Mouse (Mus musculus): ENCODE measurements around the gene Stk16. TPM values are rescaled to one million over a fixed set of nuclear protein-coding genes. Genes with fewer than 3 reads are reported as not detected.

The Stk16 gene
- polyA plus RNA-seq, 1 experiment from 2014 or later, result 119 TPM

GRCm38 (mm10) chr1:75191258-75191621 lies 19.4 kb upstream of the Stk16 start:
- DNase-seq (no peak), ATAC-seq (ENCODE audit: insufficient read depth) (no peak; the same call in 1 of the 2 replicates)
- Histone ChIP-seq H3K9me3 (ENCODE audit: low read depth, low read length) (no peaks in the 10 kb centered on the region), H3K27ac (ENCODE audit: low read depth) (peak overlapping the region; percentile 70; the same call in 1 of the 2 replicates), H3K4me1 (ENCODE audit: insufficient read depth) (peaks cover 16% of the 10 kb centered on the region), H3K36me3 (ENCODE audit: insufficient read depth) (peaks cover 27% of the 10 kb centered on the region), H3K4me3 (ENCODE audit: low read depth, low read length) (peak overlapping the region; percentile 67), H3K27me3 (ENCODE audit: insufficient read depth, low read length) (no peaks in the 10 kb centered on the region), H3K9ac (peak overlapping the region; percentile 79), H3K4me2 (peak overlapping the region; percentile 88)
- TF ChIP-seq CTCF (IDR thresholded peaks at IDR 0.05; ENCODE audit: low read depth), result no peak
- 39% methylated on average over 5 of the region's 5 CpGs for WGBS

- Histone ChIP-seq H3K27me3 (ENCODE audit: insufficient read depth, low read length) (no peaks in the 10 kb centered on the region), H3K36me3 (ENCODE audit: insufficient read depth) (peaks cover 27% of the 10 kb centered on the region), H3K4me2 (peak within 1 kb of the TSS; percentile 92), H3K9ac (peak within 1 kb of the TSS; percentile 85), H3K9me3 (ENCODE audit: low read depth, low read length) (no peaks in the 10 kb centered on the region), H3K4me3 (ENCODE audit: low read depth, low read length) (peak within 1 kb of the TSS; percentile 67), H3K4me1 (ENCODE audit: insufficient read depth) (peaks cover 16% of the 10 kb centered on the region), H3K27ac (ENCODE audit: low read depth) (peak within 1 kb of the TSS; percentile 96)
- WGBS, result under 1% methylated on average over 55 of the region's 56 CpGs
- peak; percentile 99 for ATAC-seq (ENCODE audit: insufficient read depth)
- peak; percentile 98 for DNase-seq
- no peak for TF ChIP-seq CTCF (IDR thresholded peaks at IDR 0.05; ENCODE audit: low read depth)
These were observed 18.8 kb upstream of the Stk16 start, which contains the start of the genes Ankzf1 and Atg9a for GRCm38 (mm10) chr1:75191622-75192402. Ankzf1 (plus strand) TSS chr1:75192151. Atg9a (minus strand) TSS chr1:75192196.

GRCm38 (mm10) chr1:75192452-75192851 lies 18.2 kb upstream of the Stk16 start:
- peak overlapping the region; percentile 96 for H3K27ac ChIP-seq (ENCODE audit: low read depth)
- no peak for TF ChIP-seq CTCF (IDR thresholded peaks at IDR 0.05; ENCODE audit: low read depth)
- no peaks in the 10 kb centered on the region for H3K27me3 ChIP-seq (ENCODE audit: insufficient read depth, low read length)
- WGBS, result 0% methylated on average over 19 of the region's 19 CpGs
- peaks cover 29% of the 10 kb centered on the region for H3K36me3 ChIP-seq (ENCODE audit: insufficient read depth)
- H3K4me3 ChIP-seq (ENCODE audit: low read depth, low read length), result peak overlapping the region; percentile 67
- ATAC-seq (ENCODE audit: insufficient read depth) (peak; percentile 39; the same call in 1 of the 2 replicates), DNase-seq (peak; percentile 39)
- H3K4me1 ChIP-seq (ENCODE audit: insufficient read depth), result peaks cover 16% of the 10 kb centered on the region
- H3K4me2 ChIP-seq, result peak overlapping the region; percentile 92
- no peaks in the 10 kb centered on the region for H3K9me3 ChIP-seq (ENCODE audit: low read depth, low read length)
- peak overlapping the region; percentile 85 for H3K9ac ChIP-seq

GRCm38 (mm10) chr1:75201236-75201635 lies 9.4 kb upstream of the Stk16 start:
- DNase-seq, result no peak
- H3K27ac ChIP-seq (ENCODE audit: low read depth), result no peak overlapping the region
- no peak overlapping the region for H3K9ac ChIP-seq
- H3K27me3 ChIP-seq (ENCODE audit: insufficient read depth, low read length), result no peaks in the 10 kb centered on the region
- 83% methylated on average over 1 of the region's 1 CpGs for WGBS
- H3K36me3 ChIP-seq (ENCODE audit: insufficient read depth), result peaks cover 32% of the 10 kb centered on the region
- H3K4me2 ChIP-seq, result no peak overlapping the region
- no peak for ATAC-seq (ENCODE audit: insufficient read depth)
- H3K4me1 ChIP-seq (ENCODE audit: insufficient read depth), result no peaks in the 10 kb centered on the region
- no peaks in the 10 kb centered on the region for H3K9me3 ChIP-seq (ENCODE audit: low read depth, low read length)
- no peak overlapping the region for H3K4me3 ChIP-seq (ENCODE audit: low read depth, low read length)
- TF ChIP-seq CTCF (IDR thresholded peaks at IDR 0.05; ENCODE audit: low read depth), result no peak

GRCm38 (mm10) chr1:75208967-75209678 lies 1.5 kb upstream of the Stk16 start:
- peak overlapping the region; percentile 61 for H3K9ac ChIP-seq
- WGBS, result 11% methylated on average over 34 of the region's 34 CpGs
- H3K4me2 ChIP-seq, result peak overlapping the region; percentile 72
- no peak overlapping the region for H3K27ac ChIP-seq (ENCODE audit: low read depth)
- H3K36me3 ChIP-seq (ENCODE audit: insufficient read depth), result peaks cover 24% of the 10 kb centered on the region
- no peaks in the 10 kb centered on the region for H3K9me3 ChIP-seq (ENCODE audit: low read depth, low read length)
- H3K4me3 ChIP-seq (ENCODE audit: low read depth, low read length), result peak overlapping the region; percentile 45
- ATAC-seq (ENCODE audit: insufficient read depth), result no peak; the same call in 1 of the 2 replicates
- peak; percentile 73 for DNase-seq
- TF ChIP-seq CTCF (IDR thresholded peaks at IDR 0.05; ENCODE audit: low read depth), result no peak
- no peaks in the 10 kb centered on the region for H3K27me3 ChIP-seq (ENCODE audit: insufficient read depth, low read length)
- peaks cover 4% of the 10 kb centered on the region; the same call in 1 of the 2 replicates for H3K4me1 ChIP-seq (ENCODE audit: insufficient read depth)

- no peak for DNase-seq
- H3K4me3 ChIP-seq (ENCODE audit: low read depth, low read length), result peak overlapping the region; percentile 91
- no peaks in the 10 kb centered on the region for H3K27me3 ChIP-seq (ENCODE audit: insufficient read depth, low read length)
- H3K4me1 ChIP-seq (ENCODE audit: insufficient read depth), result peaks cover 4% of the 10 kb centered on the region; the same call in 1 of the 2 replicates
- H3K36me3 ChIP-seq (ENCODE audit: insufficient read depth), result peaks cover 43% of the 10 kb centered on the region
- H3K27ac ChIP-seq (ENCODE audit: low read depth), result no peak overlapping the region
- ATAC-seq (ENCODE audit: insufficient read depth), result peak; percentile 17; the same call in 1 of the 2 replicates
- H3K9ac ChIP-seq, result peak overlapping the region; percentile 93
- peak overlapping the region; percentile 72 for H3K4me2 ChIP-seq
- TF ChIP-seq CTCF (IDR thresholded peaks at IDR 0.05; ENCODE audit: low read depth), result no peak
- no peaks in the 10 kb centered on the region for H3K9me3 ChIP-seq (ENCODE audit: low read depth, low read length)
- WGBS, result 11% methylated on average over 17 of the region's 17 CpGs
These were observed 587 bp downstream of the Stk16 start for GRCm38 (mm10) chr1:75211141-75211708.

All from lung, embryonic 14.5 days (tissue).